Mouse (Mus musculus): ENCODE data around the gene Pax6. TPM values are rescaled to one million over a fixed set of nuclear protein-coding genes. Genes with fewer than 3 reads are reported as not detected.

The Pax6 gene
- polyA plus RNA-seq, 1 experiment from 2014 or later, result 2.5 TPM

DNA sequence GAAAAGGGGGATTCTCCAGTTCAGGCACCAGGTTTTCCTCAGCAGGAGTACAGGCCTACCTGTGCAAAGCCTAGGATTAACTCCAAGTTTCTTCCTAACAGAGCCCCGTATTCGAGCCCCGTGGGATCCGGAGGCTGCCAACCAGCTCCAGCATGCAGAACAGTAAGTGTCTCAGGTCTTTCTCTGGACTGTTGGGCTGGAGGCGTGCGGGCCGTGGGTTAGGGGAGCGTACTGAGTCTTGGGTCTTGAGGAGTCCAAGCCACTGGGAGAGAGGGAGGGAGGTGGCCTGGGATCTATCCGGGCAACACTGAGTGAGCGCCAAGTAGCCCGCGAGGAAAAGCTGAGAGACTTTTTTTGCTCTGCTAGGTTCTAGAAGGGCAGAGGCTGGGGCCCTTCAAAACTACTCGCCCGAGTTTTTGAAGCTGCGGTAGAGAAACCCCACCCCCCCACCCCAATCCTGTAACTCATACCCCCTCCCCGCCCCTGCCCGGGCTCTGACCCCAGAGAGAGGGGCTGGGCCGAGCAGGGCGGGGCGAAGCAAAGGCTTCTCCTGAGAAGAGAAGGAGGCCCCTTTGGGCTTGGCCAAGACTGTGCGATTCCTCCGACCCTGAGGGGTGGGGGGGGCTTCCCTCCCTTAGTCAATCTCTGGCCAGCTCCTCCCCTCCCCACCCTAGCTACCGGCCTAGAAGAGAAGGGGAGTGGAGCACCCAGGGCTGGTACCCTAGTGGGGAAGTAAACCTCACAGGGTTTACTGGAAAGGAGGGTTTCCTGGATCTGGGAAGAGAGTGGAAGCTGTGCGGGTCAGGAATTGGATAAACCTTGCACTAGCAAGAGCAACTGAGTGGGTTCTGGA, 11.7 kb downstream of the Pax6 start:
- Histone ChIP-seq H3K9ac (no peak overlapping the region), H3K27me3 (replicated peaks) (peaks cover 85% of the 10 kb centered on the region), H3K4me3 (replicated peaks) (no peak overlapping the region)

GRCm38 (mm10) chr2:105680999-105681710, 12.5 kb downstream of the Pax6 start:
- peak; percentile 20; the same call in 1 of the 2 replicates for ATAC-seq (ENCODE audit: insufficient read depth, low FRiP score, low read depth)
- Histone ChIP-seq H3K4me2 (no peak overlapping the region), H3K9me3 (no peaks in the 10 kb centered on the region), H3K4me1 (peaks cover 4% of the 10 kb centered on the region), H3K36me3 (no peaks in the 10 kb centered on the region), H3K27ac (no peak overlapping the region), H3K27me3 (replicated peaks) (peaks cover 87% of the 10 kb centered on the region), H3K9ac (no peak overlapping the region), H3K4me3 (replicated peaks) (no peak overlapping the region)
- 4% methylated on average over 30 of the region's 30 CpGs for WGBS

More for the DNA sequence above, 11.7 kb downstream of the Pax6 start:
- Histone ChIP-seq H3K9me3 (no peaks in the 10 kb centered on the region), H3K4me1 (peaks cover 9% of the 10 kb centered on the region), H3K36me3 (no peaks in the 10 kb centered on the region), H3K27ac (no peak overlapping the region), H3K4me2 (no peak overlapping the region)
- 1% methylated on average over 23 of the region's 24 CpGs for WGBS
- ATAC-seq (ENCODE audit: insufficient read depth, low FRiP score, low read depth), result peak; percentile 43; the same call in 1 of the 2 replicates

DNA sequence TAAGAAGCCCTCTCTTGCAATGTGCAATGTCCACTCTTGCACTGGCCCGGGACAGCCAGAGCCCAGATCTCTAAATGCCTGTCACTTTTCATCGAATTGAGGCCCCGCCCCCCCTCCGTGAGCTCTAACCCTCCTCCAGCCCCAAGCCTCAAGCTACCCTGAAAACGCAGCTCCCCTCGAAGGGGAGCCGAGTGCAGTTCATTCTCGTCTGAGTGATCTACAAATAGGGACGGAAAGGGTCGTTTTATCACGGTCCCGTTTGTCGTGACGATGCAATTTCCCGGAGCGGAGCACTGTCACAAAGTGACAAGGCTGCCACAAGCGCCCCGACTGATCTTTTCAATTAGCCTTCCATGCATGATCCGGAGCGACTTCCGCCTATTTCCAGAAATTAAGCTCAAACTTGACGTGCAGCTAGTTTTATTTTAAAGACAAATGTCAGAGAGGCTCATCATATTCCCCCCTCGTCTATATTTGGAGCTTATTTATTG, 13.4 kb downstream of the Pax6 start:
- H3K27me3 ChIP-seq (replicated peaks), result peaks cover 87% of the 10 kb centered on the region
- H3K4me1 ChIP-seq, result no peaks in the 10 kb centered on the region
- H3K9ac ChIP-seq, result no peak overlapping the region
- ATAC-seq (ENCODE audit: insufficient read depth, low FRiP score, low read depth), result no peak
- no peaks in the 10 kb centered on the region for H3K36me3 ChIP-seq
- H3K4me2 ChIP-seq, result no peak overlapping the region
- under 1% methylated on average over 23 of the region's 23 CpGs for WGBS
- no peak overlapping the region for H3K27ac ChIP-seq
- no peak overlapping the region for H3K4me3 ChIP-seq (replicated peaks)
- H3K9me3 ChIP-seq, result no peaks in the 10 kb centered on the region

- H3K4me2 ChIP-seq, result no peak overlapping the region
- no peak overlapping the region for H3K9ac ChIP-seq
- H3K4me1 ChIP-seq, result peaks cover 5% of the 10 kb centered on the region; the same call in 1 of the 2 replicates
- no peaks in the 10 kb centered on the region for H3K36me3 ChIP-seq
- peaks cover 87% of the 10 kb centered on the region for H3K27me3 ChIP-seq (replicated peaks)
- WGBS, result under 1% methylated on average over 21 of the region's 21 CpGs
- H3K9me3 ChIP-seq, result no peaks in the 10 kb centered on the region
- H3K27ac ChIP-seq, result no peak overlapping the region
- no peak for ATAC-seq (ENCODE audit: insufficient read depth, low FRiP score, low read depth)
- H3K4me3 ChIP-seq (replicated peaks), result no peak overlapping the region
Observed at GRCm38 (mm10) chr2:105682634-105683351, 14.1 kb downstream of the Pax6 start.

GRCm38 (mm10) chr2:105683771-105684410, 15.2 kb downstream of the Pax6 start:
- 1% methylated on average over 22 of the region's 22 CpGs for WGBS
- Histone ChIP-seq H3K4me1 (peaks cover 12% of the 10 kb centered on the region; the same call in 1 of the 2 replicates), H3K27ac (no peak overlapping the region), H3K36me3 (no peaks in the 10 kb centered on the region), H3K27me3 (replicated peaks) (peaks cover 86% of the 10 kb centered on the region), H3K9me3 (no peaks in the 10 kb centered on the region), H3K4me3 (replicated peaks) (no peak overlapping the region), H3K9ac (no peak overlapping the region), H3K4me2 (no peak overlapping the region)
- no peak for ATAC-seq (ENCODE audit: insufficient read depth, low FRiP score, low read depth)

GRCm38 (mm10) chr2:105684991-105685650, 16.4 kb downstream of the Pax6 start:
- no peak for ATAC-seq (ENCODE audit: insufficient read depth, low FRiP score, low read depth)
- Histone ChIP-seq H3K27ac (no peak overlapping the region), H3K9ac (no peak overlapping the region), H3K4me2 (no peak overlapping the region), H3K4me3 (replicated peaks) (no peak overlapping the region), H3K9me3 (no peaks in the 10 kb centered on the region), H3K27me3 (replicated peaks) (peaks cover 85% of the 10 kb centered on the region), H3K36me3 (no peaks in the 10 kb centered on the region), H3K4me1 (peaks cover 12% of the 10 kb centered on the region; the same call in 1 of the 2 replicates)
- WGBS, result 6% methylated on average over 11 of the region's 11 CpGs

- Histone ChIP-seq H3K27ac (no peak overlapping the region), H3K4me3 (replicated peaks) (no peak overlapping the region), H3K9ac (no peak overlapping the region), H3K36me3 (no peaks in the 10 kb centered on the region), H3K27me3 (replicated peaks) (peaks cover 85% of the 10 kb centered on the region), H3K4me2 (no peak overlapping the region), H3K9me3 (no peaks in the 10 kb centered on the region), H3K4me1 (peaks cover 12% of the 10 kb centered on the region; the same call in 1 of the 2 replicates)
- WGBS, result 7% methylated on average over 11 of the region's 11 CpGs
- ATAC-seq (ENCODE audit: insufficient read depth, low FRiP score, low read depth), result no peak
Observed at GRCm38 (mm10) chr2:105685651-105686050, 17.0 kb downstream of the Pax6 start.

DNA sequence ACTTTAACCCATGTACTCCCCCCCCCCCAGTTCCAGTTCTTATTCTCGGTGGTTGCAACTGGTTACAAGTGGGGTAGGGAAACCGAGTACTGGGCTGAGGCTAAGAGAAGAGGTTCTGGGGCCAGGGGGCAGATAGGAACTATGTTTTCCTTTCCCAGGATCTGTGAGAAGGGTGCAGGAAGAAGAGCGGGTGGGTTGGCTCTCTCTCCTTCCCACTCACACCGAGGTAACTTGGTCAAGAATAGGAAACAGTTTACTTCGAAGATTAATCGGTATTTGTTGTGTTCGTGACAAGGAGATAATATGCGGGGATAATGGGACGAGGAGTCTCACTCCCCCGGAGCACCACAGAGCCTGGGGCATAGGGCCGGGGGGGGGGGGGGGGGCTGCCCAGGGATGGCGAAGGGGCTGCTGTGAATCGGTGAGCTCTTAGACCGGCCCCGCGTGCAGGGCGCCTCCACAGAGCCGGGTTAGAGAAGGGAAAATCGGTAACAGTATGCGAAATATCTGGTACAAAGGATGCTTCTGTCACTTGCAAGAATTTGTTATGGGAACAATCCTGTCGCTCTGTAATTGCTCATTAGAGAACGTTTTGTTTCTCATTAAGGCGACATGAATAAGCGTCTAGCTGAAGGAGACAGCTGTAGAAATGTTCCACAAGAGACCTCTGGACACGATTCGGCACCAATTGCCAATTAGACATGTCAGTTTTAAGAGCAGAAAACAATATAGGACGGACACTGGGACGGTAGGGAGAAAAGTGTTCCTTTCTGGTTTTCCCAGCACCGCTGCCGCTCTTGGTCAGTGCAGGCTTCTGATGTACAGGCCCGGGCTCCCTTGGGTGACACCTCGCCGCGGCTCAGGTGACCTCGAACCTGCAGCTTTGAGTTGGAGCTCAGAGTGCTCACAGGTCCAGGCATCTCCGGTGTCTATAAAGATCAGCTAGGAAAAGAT, 17.9 kb downstream of the Pax6 start:
- 3% methylated on average over 36 of the region's 36 CpGs for WGBS
- no peak for ATAC-seq (ENCODE audit: insufficient read depth, low FRiP score, low read depth)
- peaks cover 83% of the 10 kb centered on the region for H3K27me3 ChIP-seq (replicated peaks)

DNA sequence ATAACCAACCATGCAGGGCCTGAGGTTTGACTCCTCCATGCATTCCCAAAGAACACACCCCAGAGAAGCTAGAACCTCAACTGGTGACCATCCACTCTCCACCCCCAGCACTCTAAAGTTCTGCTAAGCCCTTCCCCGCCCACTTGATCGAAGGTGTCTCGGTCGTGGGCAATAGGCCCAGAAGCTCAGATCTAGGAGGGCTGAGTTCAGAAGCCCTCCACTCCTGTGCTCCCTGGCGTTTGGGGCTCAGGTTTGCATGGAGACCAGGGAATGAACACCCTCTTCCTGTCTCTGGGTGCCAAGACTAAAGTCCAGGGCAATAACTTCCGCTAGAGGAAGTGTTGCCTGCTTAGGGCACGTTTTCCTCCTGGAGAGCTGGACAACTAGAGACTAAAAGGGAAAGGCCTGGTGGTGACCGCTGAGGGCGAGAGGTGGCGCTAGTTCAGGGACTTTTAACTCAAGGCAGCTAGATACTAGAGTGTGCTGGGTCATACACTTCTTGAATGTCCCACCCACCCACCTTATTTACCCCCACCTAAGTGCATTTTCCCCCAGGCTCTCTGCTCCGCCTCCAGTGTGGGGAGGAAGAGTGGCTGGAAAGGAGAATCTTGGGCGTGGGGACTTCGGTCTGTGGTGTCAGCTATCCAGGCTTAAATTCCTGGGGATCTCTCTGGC, 18.8 kb downstream of the Pax6 start:
- Histone ChIP-seq H3K4me2 (peak overlapping the region; percentile 37; the same call in 1 of the 2 replicates), H3K4me3 (replicated peaks) (peak overlapping the region; percentile 6; the same call in 1 of the 2 replicates), H3K9me3 (no peaks in the 10 kb centered on the region), H3K36me3 (no peaks in the 10 kb centered on the region), H3K4me1 (peaks cover 12% of the 10 kb centered on the region; the same call in 1 of the 2 replicates), H3K27me3 (replicated peaks) (peaks cover 83% of the 10 kb centered on the region), H3K27ac (no peak overlapping the region), H3K9ac (no peak overlapping the region)
- under 1% methylated on average over 13 of the region's 13 CpGs for WGBS
- no peak for ATAC-seq (ENCODE audit: insufficient read depth, low FRiP score, low read depth)

More for the DNA sequence above, 17.9 kb downstream of the Pax6 start:
- no peaks in the 10 kb centered on the region for H3K9me3 ChIP-seq
- H3K4me2 ChIP-seq, result no peak overlapping the region
- H3K4me1 ChIP-seq, result peaks cover 12% of the 10 kb centered on the region; the same call in 1 of the 2 replicates
- no peak overlapping the region for H3K27ac ChIP-seq
- H3K4me3 ChIP-seq (replicated peaks), result no peak overlapping the region
- H3K36me3 ChIP-seq, result no peaks in the 10 kb centered on the region
- H3K9ac ChIP-seq, result no peak overlapping the region

Measured in stomach, embryonic 15.5 days (tissue).